Mouse (Mus musculus): ENCODE measurements around the gene Ccm2. TPM values are rescaled to one million over a fixed set of nuclear protein-coding genes. Genes with fewer than 3 reads are reported as not detected.

Ccm2 gene
- 37.8 TPM for polyA plus RNA-seq (2014; fragmentation: Illumina TruSeq; extraction: RNeasy Lipid Tissue Mini Kit (QIAGEN cat#74804); ENCODE audit: insufficient read depth, low read depth, low replicate concordance)

GRCm38 (mm10) chr11:6546205-6547013 is at the start of gene Ccm2:
Gene Ccm2 (plus strand): TSS chr11:6546887.

GRCm38 (mm10) chr11:6520507-6521173 is 26.0 kb upstream of the Ccm2 start, which contains the start of gene Myo1g:
Gene Myo1g (minus strand): TSS chr11:6520965.

GRCm38 (mm10) chr11:6605491-6606399 is 59.1 kb downstream of the Ccm2 start, which contains the start of gene Nacad:
Gene Nacad (minus strand): TSS chr11:6606053.

GRCm38 (mm10) chr11:6625478-6626387 is 79.0 kb downstream of the Ccm2 start, which contains the start of gene Tbrg4:
Gene Tbrg4 (minus strand): TSS chr11:6626067.

GRCm38 (mm10) chr11:6638537-6638936 is 91.8 kb downstream of the Ccm2 start, which contains the start of gene Wap:
Gene Wap (minus strand): TSS chr11:6638637.

Other genes starting within 250 kb of the Ccm2 start
- 15.7 TPM for gene Zmiz2, start 157.8 kb upstream of the Ccm2 start, polyA plus RNA-seq (2014; fragmentation: Illumina TruSeq; extraction: RNeasy Lipid Tissue Mini Kit (QIAGEN cat#74804); ENCODE audit: insufficient read depth, low read depth, low replicate concordance)
- gene Ppia, start 131.4 kb upstream of the Ccm2 start, polyA plus RNA-seq (2014; fragmentation: Illumina TruSeq; extraction: RNeasy Lipid Tissue Mini Kit (QIAGEN cat#74804); ENCODE audit: insufficient read depth, low read depth, low replicate concordance): 1,907 TPM
- gene H2afv, start 102.4 kb upstream of the Ccm2 start, polyA plus RNA-seq (2014; fragmentation: Illumina TruSeq; extraction: RNeasy Lipid Tissue Mini Kit (QIAGEN cat#74804); ENCODE audit: insufficient read depth, low read depth, low replicate concordance): 125 TPM
- gene Purb, start 71.0 kb upstream of the Ccm2 start, polyA plus RNA-seq (2014; fragmentation: Illumina TruSeq; extraction: RNeasy Lipid Tissue Mini Kit (QIAGEN cat#74804); ENCODE audit: insufficient read depth, low read depth, low replicate concordance): 17.3 TPM
- gene Myo1g, start 25.9 kb upstream of the Ccm2 start, polyA plus RNA-seq (2014; fragmentation: Illumina TruSeq; extraction: RNeasy Lipid Tissue Mini Kit (QIAGEN cat#74804); ENCODE audit: insufficient read depth, low read depth, low replicate concordance): 14.6 TPM
- 2.9 TPM for gene Nacad, start 59.2 kb downstream of the Ccm2 start, polyA plus RNA-seq (2014; fragmentation: Illumina TruSeq; extraction: RNeasy Lipid Tissue Mini Kit (QIAGEN cat#74804); ENCODE audit: insufficient read depth, low read depth, low replicate concordance)
- gene Tbrg4, start 79.2 kb downstream of the Ccm2 start, polyA plus RNA-seq (2014; fragmentation: Illumina TruSeq; extraction: RNeasy Lipid Tissue Mini Kit (QIAGEN cat#74804); ENCODE audit: insufficient read depth, low read depth, low replicate concordance): 12.1 TPM
- not detected for gene Wap, start 91.8 kb downstream of the Ccm2 start, polyA plus RNA-seq (2014; fragmentation: Illumina TruSeq; extraction: RNeasy Lipid Tissue Mini Kit (QIAGEN cat#74804); ENCODE audit: insufficient read depth, low read depth, low replicate concordance)
- 5.7 TPM for gene Ramp3, start 111.6 kb downstream of the Ccm2 start, polyA plus RNA-seq (2014; fragmentation: Illumina TruSeq; extraction: RNeasy Lipid Tissue Mini Kit (QIAGEN cat#74804); ENCODE audit: insufficient read depth, low read depth, low replicate concordance)

All from lung, adult 10 weeks (tissue).